Mouse (Mus musculus) layer of hippocampus, adult 18-20 months (tissue): ENCODE results near the gene Tas2r123. TPM values are rescaled to one million over a fixed set of nuclear protein-coding genes. Genes with fewer than 3 reads are reported as not detected.

Experiments
- DNase-seq, 2 experiments: peaks; one replicate each; pipeline ENCODE4 v3.0.0; 2022; ENCODE audit warnings: low spot score in 2 of 2
- long read RNA-seq: library from polyadenylated mRNA; stranded (forward); transcript quantifications from one replicate; pipeline ENCODE4 v2.0.0, GENCODE M21; 2021
- total RNA-seq, 2 experiments: library from RNA; stranded (reverse); gene quantifications; 2 replicates each; pipeline ENCODE4 v1.2.3; 2021

The Tas2r123 gene
- not detected for total RNA-seq
- long read RNA-seq, result 0 reads

DNA sequence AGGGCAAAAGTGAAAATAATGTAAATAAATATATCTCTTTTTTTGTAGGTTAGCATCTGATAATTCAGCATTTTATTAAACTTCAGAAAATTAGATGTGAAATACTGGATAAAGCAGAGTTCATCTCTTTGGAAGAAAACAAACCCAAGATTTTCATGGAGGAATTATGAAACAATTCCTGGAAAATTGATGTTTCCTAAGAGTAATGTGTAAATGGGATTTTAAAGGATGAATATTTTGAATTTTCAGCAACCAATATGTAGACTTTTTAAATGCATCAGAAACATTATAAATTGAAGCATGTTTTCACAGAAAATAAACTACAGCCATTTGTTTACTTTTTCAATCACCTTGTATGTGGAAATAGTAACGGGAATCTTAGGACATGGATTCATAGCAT lies at the start of gene Tas2r123:
Gene Tas2r123, plus strand, starts transcription at position 301 of the 400 bp plus-strand sequence.
- DNase-seq, result no peak

GRCm38 (mm10) chr6:132802518-132802917 lies 44.4 kb upstream of the Tas2r123 start, which contains the start of gene Tas2r117:
Gene Tas2r117 (plus strand): TSS chr6:132802818.
- DNase-seq, result no peak

DNA sequence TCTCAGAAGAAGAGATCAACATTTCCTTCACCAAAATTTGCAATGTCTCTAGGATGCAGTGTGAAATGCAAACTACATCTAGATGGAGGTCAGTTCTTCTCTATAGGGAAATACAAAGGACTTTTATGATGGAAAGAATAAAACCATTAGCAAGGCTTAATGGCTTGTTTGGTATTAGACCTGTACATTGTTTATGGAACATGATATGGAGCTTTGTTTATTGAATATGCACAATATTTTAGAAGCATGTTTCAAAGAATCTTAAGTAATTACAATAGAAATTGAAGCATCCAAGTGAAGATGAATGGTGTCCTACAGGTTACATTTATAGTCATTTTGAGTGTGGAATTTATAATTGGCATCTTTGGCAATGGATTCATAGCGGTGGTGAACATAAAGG lies 8.2 kb downstream of the Tas2r123 start, which contains the start of gene Tas2r116:
Gene Tas2r116, plus strand, starts transcription at position 301 of the 400 bp plus-strand sequence.
- DNase-seq, result no peak

DNA sequence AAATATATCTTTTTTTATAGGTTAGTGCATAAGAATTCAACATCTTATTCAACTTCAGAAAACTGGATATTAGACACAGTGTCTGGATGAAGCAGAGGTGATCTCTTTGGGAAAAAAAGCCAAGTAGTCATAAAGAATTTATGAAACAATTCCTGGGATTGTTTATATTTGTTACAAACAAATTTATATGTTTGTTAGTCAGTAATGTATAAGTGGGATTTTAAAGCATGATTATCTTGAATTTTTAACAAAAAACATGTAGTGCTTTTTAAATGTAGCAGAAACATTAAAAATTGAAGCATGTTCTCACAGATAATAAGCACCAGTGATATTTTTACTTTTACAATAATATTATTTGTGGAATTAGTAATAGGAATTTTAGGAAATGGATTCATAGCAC lies 20.8 kb downstream of the Tas2r123 start, which contains the start of gene Tas2r110:
Gene Tas2r110, plus strand, starts transcription at position 301 of the 400 bp plus-strand sequence.
- no peak for DNase-seq

GRCm38 (mm10) chr6:132892711-132893110 lies 45.8 kb downstream of the Tas2r123 start, which contains the start of gene Tas2r113:
Gene Tas2r113 (plus strand): TSS chr6:132893011.
- DNase-seq, result no peak

Other genes starting within 250 kb of the Tas2r123 start
- not detected for gene A630073D07Rik, start 195.6 kb upstream of the Tas2r123 start, total RNA-seq
- gene Tas2r120, start 190.2 kb upstream of the Tas2r123 start, total RNA-seq, result not detected
- not detected for gene Tas2r121, start 146.1 kb upstream of the Tas2r123 start, total RNA-seq
- not detected for gene Tas2r122, start 135.2 kb upstream of the Tas2r123 start, total RNA-seq
- gene Tas2r115, start 109.1 kb upstream of the Tas2r123 start, total RNA-seq, result not detected
- not detected for gene Tas2r124, start 92.4 kb upstream of the Tas2r123 start, total RNA-seq
- not detected for gene Tas2r102, start 85.0 kb upstream of the Tas2r123 start, total RNA-seq
- not detected for gene Tas2r136, start 69.0 kb upstream of the Tas2r123 start, total RNA-seq
- not detected for gene Tas2r117, start 44.3 kb upstream of the Tas2r123 start, total RNA-seq
- not detected for gene Tas2r116, start 8.3 kb downstream of the Tas2r123 start, total RNA-seq
- not detected for gene Tas2r110, start 20.9 kb downstream of the Tas2r123 start, total RNA-seq
- not detected for gene Tas2r113, start 45.9 kb downstream of the Tas2r123 start, total RNA-seq
- not detected for gene Tas2r125, start 62.5 kb downstream of the Tas2r123 start, total RNA-seq
- not detected for gene Tas2r129, start 104.0 kb downstream of the Tas2r123 start, total RNA-seq
- not detected for gene Tas2r131, start 110.8 kb downstream of the Tas2r123 start, total RNA-seq
- not detected for gene Tas2r109, start 133.8 kb downstream of the Tas2r123 start, total RNA-seq
- not detected for gene Tas2r103, start 190.0 kb downstream of the Tas2r123 start, total RNA-seq
- gene Tas2r140, start 208.7 kb downstream of the Tas2r123 start, total RNA-seq, result not detected